10 mouse cellular contexts compared by ENCODE assay signal in genomic region chr7:19753587-19753986, GRCm38 (mm10). TPM values are rescaled to one million over a fixed set of nuclear protein-coding genes. Genes with fewer than 3 reads are reported as not detected.
DNase-seq lines count a peak whose midpoint lies in the region; ATAC-seq and TF ChIP-seq lines count a peak whose summit lies in the region.
"Had no signal": no experiment of that assay in that cellular context is flagged by ENCODE, and none has a peak within 500 bp of the region (broad histone marks: within the 10 kb centered on the region; RNA-seq: fewer than 3 reads in every experiment).

No protein-coding gene starts in this region.

- peak overlapping the region; percentile 26 for H3K27ac ChIP-seq in kidney, postnatal 0 days
- H3K27ac ChIP-seq in kidney, embryonic 16.5 days (ENCODE audit: low read length), result no peak overlapping the region
- peak overlapping the region; percentile 7; the same call in 1 of the 2 replicates for H3K27ac ChIP-seq in embryonic facial prominence, embryonic 15.5 days (replicated peaks)
- no peak overlapping the region for H3K27ac ChIP-seq in intestine, postnatal 0 days (ENCODE audit: low read depth, low read length)
- no peak overlapping the region for H3K27ac ChIP-seq in cerebellum, adult 2 months (ENCODE audit: insufficient read depth, low read length)

- no peak for DNase-seq in kidney, postnatal 0 days (ENCODE audit: low spot score)
- DNase-seq in lung, postnatal 4 days, result peak; percentile 82 to 91
- DNase-seq in frontal cortex, adult 2 months (ENCODE audit: extremely low spot score in 1 of 2, low spot score in 1 of 2), result no peak
- no peak for DNase-seq in cerebellum, adult 2 months

- peaks cover 9% of the 10 kb centered on the region for H3K36me3 ChIP-seq in kidney, postnatal 0 days (ENCODE audit: insufficient read depth, low read length)
- peaks cover 7% of the 10 kb centered on the region for H3K36me3 ChIP-seq in kidney, embryonic 16.5 days (ENCODE audit: insufficient read depth, low read length)
- H3K36me3 ChIP-seq in embryonic facial prominence, embryonic 15.5 days, result peaks cover 13% of the 10 kb centered on the region
- no peaks in the 10 kb centered on the region; the same call in 1 of the 2 replicates for H3K36me3 ChIP-seq in intestine, postnatal 0 days (ENCODE audit: control insufficient read depth, insufficient read depth)

- H3K9ac ChIP-seq in kidney, postnatal 0 days (ENCODE audit: low read depth, low read length), result no peak overlapping the region
- H3K9ac ChIP-seq in kidney, embryonic 16.5 days (replicated peaks; ENCODE audit: low read length), result no peak overlapping the region
- no peak overlapping the region for H3K9ac ChIP-seq in embryonic facial prominence, embryonic 15.5 days
- no peak overlapping the region for H3K9ac ChIP-seq in intestine, postnatal 0 days (ENCODE audit: low read depth, low read length)

- no peaks in the 10 kb centered on the region for H3K9me3 ChIP-seq in kidney, postnatal 0 days (replicated peaks; ENCODE audit: low read length)
- H3K9me3 ChIP-seq in kidney, embryonic 16.5 days (ENCODE audit: low read length), result no peaks in the 10 kb centered on the region
- H3K9me3 ChIP-seq in embryonic facial prominence, embryonic 15.5 days (replicated peaks), result no peaks in the 10 kb centered on the region
- H3K9me3 ChIP-seq in intestine, postnatal 0 days (ENCODE audit: control insufficient read depth), result no peaks in the 10 kb centered on the region

- ATAC-seq in kidney, postnatal 0 days (replicated peaks; ENCODE audit: low FRiP score, low read depth), result no peak
- ATAC-seq in kidney, embryonic 16.5 days (ENCODE audit: low FRiP score, low TSS enrichment), result no peak
- no peak for ATAC-seq in embryonic facial prominence, embryonic 15.5 days (ENCODE audit: insufficient number of reproducible peaks, low FRiP score, low TSS enrichment, low read depth)
- no peak for ATAC-seq in intestine, postnatal 0 days
- ATAC-seq in inflammation-experienced regulatory T-cells, adult 6 months, result no peak
- ATAC-seq: hindbrain, embryonic 16.5 days had no signal

- no peak overlapping the region for H3K4me2 ChIP-seq in kidney, postnatal 0 days (ENCODE audit: low read length)
- H3K4me2 ChIP-seq in kidney, embryonic 16.5 days (replicated peaks; ENCODE audit: low read depth, low read length), result no peak overlapping the region
- no peak overlapping the region for H3K4me2 ChIP-seq in embryonic facial prominence, embryonic 15.5 days (replicated peaks)
- 0 out of 2 replicates have a peak overlapping the region, but pooled peaks have one; percentile 9 for H3K4me2 ChIP-seq in intestine, postnatal 0 days (replicated peaks; ENCODE audit: low read depth)

- TF ChIP-seq POLR2A in cerebellum, adult 2 months (IDR thresholded peaks at IDR 0.05; ENCODE audit: borderline replicate concordance, insufficient read depth, low read length), result no peak

- WGBS in kidney, postnatal 0 days, result 59% methylated on average over 7 of the region's 7 CpGs
- WGBS in kidney, embryonic 16.5 days, result 68% methylated on average over 7 of the region's 7 CpGs
- 58% methylated on average over 7 of the region's 7 CpGs for WGBS in embryonic facial prominence, embryonic 15.5 days
- 42% methylated on average over 7 of the region's 7 CpGs for WGBS in intestine, postnatal 0 days
- 29% methylated on average over 7 of the region's 7 CpGs for WGBS in cerebellum, adult 2 months

- H3K4me3 ChIP-seq in kidney, postnatal 0 days (replicated peaks; ENCODE audit: low read depth, low read length), result no peak overlapping the region
- no peak overlapping the region for H3K4me3 ChIP-seq in kidney, embryonic 16.5 days (ENCODE audit: low read length)
- H3K4me3 ChIP-seq in embryonic facial prominence, embryonic 15.5 days (replicated peaks), result no peak overlapping the region
- no peak overlapping the region for H3K4me3 ChIP-seq in intestine, postnatal 0 days (ENCODE audit: low read depth, low read length)
- H3K4me3 ChIP-seq in cerebellum, adult 2 months (replicated peaks; ENCODE audit: insufficient read depth, low read depth, low read length), result no peak overlapping the region

- H3K27me3 ChIP-seq in kidney, postnatal 0 days (ENCODE audit: insufficient read depth, low read length), result no peaks in the 10 kb centered on the region
- H3K27me3 ChIP-seq in kidney, embryonic 16.5 days (ENCODE audit: insufficient read depth, low read length), result no peaks in the 10 kb centered on the region
- no peaks in the 10 kb centered on the region for H3K27me3 ChIP-seq in embryonic facial prominence, embryonic 15.5 days
- H3K27me3 ChIP-seq in intestine, postnatal 0 days (replicated peaks; ENCODE audit: control insufficient read depth, insufficient read depth, low read length), result no peaks in the 10 kb centered on the region
- no peaks in the 10 kb centered on the region for H3K27me3 ChIP-seq in cerebellum, adult 2 months (ENCODE audit: control insufficient read depth, insufficient read depth, low read length)

- peaks cover 4% of the 10 kb centered on the region; the same call in 1 of the 2 replicates for H3K4me1 ChIP-seq in kidney, postnatal 0 days (replicated peaks; ENCODE audit: insufficient read depth, low read length)
- peaks cover 24% of the 10 kb centered on the region for H3K4me1 ChIP-seq in kidney, embryonic 16.5 days (ENCODE audit: insufficient read depth, low read length)
- H3K4me1 ChIP-seq in embryonic facial prominence, embryonic 15.5 days, result peaks cover 20% of the 10 kb centered on the region
- H3K4me1 ChIP-seq in intestine, postnatal 0 days (replicated peaks; ENCODE audit: control insufficient read depth, insufficient read depth, low read length), result peaks cover 11% of the 10 kb centered on the region; the same call in 1 of the 2 replicates
- no peaks in the 10 kb centered on the region; the same call in 1 of the 2 replicates for H3K4me1 ChIP-seq in cerebellum, adult 2 months (ENCODE audit: control insufficient read depth, insufficient read depth, low read length)

- TF ChIP-seq CTCF in kidney, postnatal 0 days (IDR thresholded peaks at IDR 0.05; ENCODE audit: low read depth), result no peak
- 0 out of 2 replicates have a peak, but pooled peaks have one; percentile 23 for TF ChIP-seq CTCF in intestine, postnatal 0 days (IDR thresholded peaks at IDR 0.05; ENCODE audit: low read depth)
- TF ChIP-seq CTCF in cerebellum, adult 2 months (IDR thresholded peaks at IDR 0.05; ENCODE audit: borderline replicate concordance, insufficient read depth, low read depth, low read length), result no peak

RNA-seq across cellular contexts. Expression of gene Nectin2, which starts 3.3 kb away (rescaled TPM):
- polyA plus RNA-seq in kidney, postnatal 0 days (2015; fragmentation: Nextera tagmentation; extraction: Ambion mirVana), result 112 and 114 TPM in 2 replicates
- polyA plus RNA-seq in kidney, embryonic 16.5 days (2015; fragmentation: Nextera tagmentation; extraction: Ambion mirVana), result 150 and 157 TPM in 2 replicates
- polyA plus RNA-seq in embryonic facial prominence, embryonic 15.5 days (2015; fragmentation: Nextera tagmentation; extraction: Ambion mirVana), result 79.6 and 86.6 TPM in 2 replicates
- 93.1 and 94.7 TPM in 2 replicates for polyA plus RNA-seq in intestine, postnatal 0 days (2015; fragmentation: Nextera tagmentation; extraction: Ambion mirVana)
- polyA plus RNA-seq in frontal cortex, adult 2 months (2012; rRNA removed), result 7.6 and 7.7 TPM in 2 replicates
- polyA plus RNA-seq in cerebellum, adult 2 months (2012; rRNA removed), result 8.9 and 9.3 TPM in 2 replicates
- polyA plus RNA-seq in inflammation-experienced regulatory T-cells, adult 6 months (2017; shearing (Covaris generic)), result 1 to 10 TPM in 1 of 3 experiments, under 1 TPM in 1, not detected in 1; 0.13 to 1.0 TPM

RNA-seq across cellular contexts. Expression of gene Bcam, which starts 17.2 kb away (rescaled TPM):
- 378 and 394 TPM in 2 replicates for polyA plus RNA-seq in kidney, postnatal 0 days (2015; fragmentation: Nextera tagmentation; extraction: Ambion mirVana)
- 280 and 309 TPM in 2 replicates for polyA plus RNA-seq in kidney, embryonic 16.5 days (2015; fragmentation: Nextera tagmentation; extraction: Ambion mirVana)
- polyA plus RNA-seq in embryonic facial prominence, embryonic 15.5 days (2015; fragmentation: Nextera tagmentation; extraction: Ambion mirVana), result 158 and 163 TPM in 2 replicates
- polyA plus RNA-seq in intestine, postnatal 0 days (2015; fragmentation: Nextera tagmentation; extraction: Ambion mirVana), result 36.2 and 38.0 TPM in 2 replicates
- polyA plus RNA-seq in frontal cortex, adult 2 months (2012; rRNA removed), result 22.2 and 23.0 TPM in 2 replicates
- polyA plus RNA-seq in cerebellum, adult 2 months (2012; rRNA removed), result 24.7 and 25.3 TPM in 2 replicates
- 1 to 10 TPM; 1.1 to 2.3 (median 1.2) TPM for polyA plus RNA-seq in inflammation-experienced regulatory T-cells, adult 6 months (2017; shearing (Covaris generic))

RNA-seq across cellular contexts. Expression of gene Tomm40, which starts 38.3 kb away (rescaled TPM):
- 163 and 167 TPM in 2 replicates for polyA plus RNA-seq in kidney, postnatal 0 days (2015; fragmentation: Nextera tagmentation; extraction: Ambion mirVana)
- 136 and 153 TPM in 2 replicates for polyA plus RNA-seq in kidney, embryonic 16.5 days (2015; fragmentation: Nextera tagmentation; extraction: Ambion mirVana)
- polyA plus RNA-seq in embryonic facial prominence, embryonic 15.5 days (2015; fragmentation: Nextera tagmentation; extraction: Ambion mirVana), result 146 and 148 TPM in 2 replicates
- polyA plus RNA-seq in intestine, postnatal 0 days (2015; fragmentation: Nextera tagmentation; extraction: Ambion mirVana), result 80.1 and 85.5 TPM in 2 replicates
- 115 and 118 TPM in 2 replicates for polyA plus RNA-seq in frontal cortex, adult 2 months (2012; rRNA removed)
- polyA plus RNA-seq in cerebellum, adult 2 months (2012; rRNA removed), result 125 TPM in 2 replicates
- 10 to 100 TPM in 1 of 3 experiments, 1 to 10 TPM in 2; 7.3 to 10.5 (median 8.0) TPM for polyA plus RNA-seq in inflammation-experienced regulatory T-cells, adult 6 months (2017; shearing (Covaris generic))

RNA-seq across cellular contexts. Expression of gene Cblc, which starts 43.0 kb away (rescaled TPM):
- 14.6 and 16.9 TPM in 2 replicates for polyA plus RNA-seq in kidney, postnatal 0 days (2015; fragmentation: Nextera tagmentation; extraction: Ambion mirVana)
- 9.4 and 12.2 TPM in 2 replicates for polyA plus RNA-seq in kidney, embryonic 16.5 days (2015; fragmentation: Nextera tagmentation; extraction: Ambion mirVana)
- 13.2 and 17.2 TPM in 2 replicates for polyA plus RNA-seq in embryonic facial prominence, embryonic 15.5 days (2015; fragmentation: Nextera tagmentation; extraction: Ambion mirVana)
- 54.8 and 56.5 TPM in 2 replicates for polyA plus RNA-seq in intestine, postnatal 0 days (2015; fragmentation: Nextera tagmentation; extraction: Ambion mirVana)
- not detected in 2 replicates for polyA plus RNA-seq in frontal cortex, adult 2 months (2012; rRNA removed)
- polyA plus RNA-seq in cerebellum, adult 2 months (2012; rRNA removed), result not detected in 2 replicates
- polyA plus RNA-seq in inflammation-experienced regulatory T-cells, adult 6 months (2017; shearing (Covaris generic)), result under 1 TPM in 1 of 3 experiments, not detected in 2; 0.68 TPM
- polyA plus RNA-seq: cortical plate, adult 2 months had no signal

RNA-seq across cellular contexts. Expression of gene Apoe, which starts 54.6 kb away (rescaled TPM):
- polyA plus RNA-seq in kidney, postnatal 0 days (2015; fragmentation: Nextera tagmentation; extraction: Ambion mirVana), result 511 and 585 TPM in 2 replicates
- polyA plus RNA-seq in kidney, embryonic 16.5 days (2015; fragmentation: Nextera tagmentation; extraction: Ambion mirVana), result 291 and 312 TPM in 2 replicates
- polyA plus RNA-seq in embryonic facial prominence, embryonic 15.5 days (2015; fragmentation: Nextera tagmentation; extraction: Ambion mirVana), result 442 and 474 TPM in 2 replicates
- polyA plus RNA-seq in intestine, postnatal 0 days (2015; fragmentation: Nextera tagmentation; extraction: Ambion mirVana), result 435 and 436 TPM in 2 replicates
- polyA plus RNA-seq in frontal cortex, adult 2 months (2012; rRNA removed), result 6,067 and 6,377 TPM in 2 replicates
- polyA plus RNA-seq in cerebellum, adult 2 months (2012; rRNA removed), result 2,800 and 2,936 TPM in 2 replicates
- polyA plus RNA-seq in inflammation-experienced regulatory T-cells, adult 6 months (2017; shearing (Covaris generic)), result 10 to 100 TPM in 2 of 3 experiments, 1 to 10 TPM in 1; 8.7 to 11.9 (median 10.6) TPM

Comparison
In these comparisons a context has a peak if more than half of its experiments do, and no peak if none do; other contexts are left out.
1. H3K27ac ChIP-seq: peak in kidney, postnatal 0 days (single experiment) and embryonic facial prominence, embryonic 15.5 days (single experiment); none in kidney, embryonic 16.5 days (single experiment), intestine, postnatal 0 days (single experiment) and cerebellum, adult 2 months (single experiment).
2. DNase-seq: peak in lung, postnatal 4 days (2 of 2); none in kidney, postnatal 0 days (single experiment), frontal cortex, adult 2 months (0 of 2) and cerebellum, adult 2 months (0 of 2).